Mouse (Mus musculus): Measurements from ENCODE around the gene Qrfp. TPM values are rescaled to one million over a fixed set of nuclear protein-coding genes. Genes with fewer than 3 reads are reported as not detected.

Qrfp gene
- polyA plus RNA-seq, 1 experiment, result not detected

- peak; percentile 52 to 83 for DNase-seq (ENCODE audit: extremely low spot score in 1 of 2, low spot score in 1 of 2)
Measured at GRCm38 (mm10) chr2:31822524-31823371, 12.4 kb upstream of the Qrfp start.

GRCm38 (mm10) chr2:31815367-31815766 lies 5.0 kb upstream of the Qrfp start:
- peak in 1 of 2 experiments; percentile 82 for DNase-seq (ENCODE audit: extremely low spot score in 1 of 2, low spot score in 1 of 2)

DNA sequence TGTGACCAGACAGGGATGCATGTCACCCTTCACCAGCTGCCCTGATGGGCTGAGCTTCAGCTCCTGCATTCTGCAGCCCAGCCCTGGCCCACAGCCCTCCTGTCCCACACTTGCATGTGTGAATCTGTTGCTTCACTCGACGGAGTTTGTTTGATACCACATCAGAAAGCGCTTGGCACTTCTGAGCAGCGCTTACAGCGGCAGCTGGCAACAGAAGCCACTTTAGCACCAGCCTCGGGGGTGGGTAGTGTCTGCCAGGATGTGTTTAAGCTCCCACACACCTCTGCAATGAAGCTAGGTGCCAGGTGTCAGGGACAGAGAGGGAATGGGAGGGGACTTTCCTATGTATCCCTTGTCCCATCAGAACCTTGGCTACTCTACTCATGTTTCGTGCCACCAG lies 4.3 kb upstream of the Qrfp start:
- peak; percentile 45 to 69 for DNase-seq (ENCODE audit: extremely low spot score in 1 of 2, low spot score in 1 of 2)

DNA sequence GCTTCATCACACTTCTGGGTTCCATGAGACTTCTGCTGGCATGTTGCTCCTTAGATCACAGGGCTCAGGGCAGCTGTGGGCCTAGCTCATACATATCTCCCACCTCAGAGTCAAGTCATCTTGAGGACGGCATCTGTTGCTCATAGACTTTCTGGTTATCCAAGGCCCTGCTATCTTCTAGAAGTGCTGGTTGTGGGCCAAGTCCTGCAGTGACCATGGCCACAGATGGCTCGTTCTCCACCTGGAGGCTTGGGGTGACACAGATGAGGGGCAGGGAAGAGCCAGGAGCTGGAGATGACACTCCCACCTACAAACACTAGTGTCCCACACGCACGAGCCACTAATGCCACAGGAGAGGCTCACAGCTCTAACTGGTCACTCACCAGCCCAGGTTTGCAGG lies 3.3 kb upstream of the Qrfp start:
- DNase-seq (ENCODE audit: extremely low spot score in 1 of 2, low spot score in 1 of 2), result no peak

GRCm38 (mm10) chr2:31811086-31811958 lies 942 bp upstream of the Qrfp start:
- DNase-seq (ENCODE audit: extremely low spot score in 1 of 2, low spot score in 1 of 2), result no peak

GRCm38 (mm10) chr2:31809358-31809740 lies 1.0 kb downstream of the Qrfp start:
- no peak for DNase-seq (ENCODE audit: extremely low spot score in 1 of 2, low spot score in 1 of 2)

- DNase-seq (ENCODE audit: extremely low spot score in 1 of 2, low spot score in 1 of 2), result no peak
Measured at GRCm38 (mm10) chr2:31808410-31809357, 1.7 kb downstream of the Qrfp start.

DNA sequence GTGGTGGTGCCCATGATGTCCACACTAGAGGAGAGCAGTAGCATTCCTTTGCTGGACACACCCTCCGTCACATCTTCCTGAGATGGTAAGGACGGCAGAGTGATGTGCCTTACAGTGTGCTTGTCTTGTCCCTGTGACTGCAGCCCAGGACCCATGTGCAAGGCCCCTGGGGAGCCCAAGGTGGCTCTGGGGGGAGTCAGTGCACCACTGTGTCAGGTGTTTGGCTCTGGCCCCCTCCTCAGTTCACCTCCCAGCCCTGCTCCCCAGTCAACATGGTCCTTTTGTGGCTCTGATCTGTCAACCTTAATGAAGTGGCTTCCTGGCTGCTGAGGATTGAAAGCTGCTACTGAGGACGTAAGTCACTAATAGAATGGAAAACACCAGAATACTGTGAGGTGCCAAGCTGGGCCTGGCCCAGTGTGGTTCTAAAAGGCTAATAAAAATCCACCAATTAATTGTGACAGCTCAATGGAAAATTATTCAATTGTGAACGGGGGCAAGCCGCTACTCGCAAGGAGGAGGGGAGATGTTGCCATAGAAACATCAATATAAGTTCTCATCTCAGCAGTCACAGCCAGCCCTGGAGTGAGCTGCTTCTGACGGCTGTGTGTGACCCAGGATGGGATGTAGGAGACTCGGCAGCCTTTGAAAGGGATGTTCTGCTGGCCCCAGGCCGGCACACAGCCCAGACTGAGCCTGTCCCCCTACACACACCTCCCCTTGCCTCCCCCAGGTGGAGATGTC lies 3.6 kb downstream of the Qrfp start:
- no peak for DNase-seq (ENCODE audit: extremely low spot score in 1 of 2, low spot score in 1 of 2)

- DNase-seq (ENCODE audit: extremely low spot score in 1 of 2, low spot score in 1 of 2), result no peak
Measured at GRCm38 (mm10) chr2:31803480-31803879, 6.9 kb downstream of the Qrfp start.

- DNase-seq (ENCODE audit: extremely low spot score in 1 of 2, low spot score in 1 of 2), result no peak
Measured at GRCm38 (mm10) chr2:31802811-31803210, 7.6 kb downstream of the Qrfp start.

- no peak for DNase-seq (ENCODE audit: extremely low spot score in 1 of 2, low spot score in 1 of 2)
Measured at GRCm38 (mm10) chr2:31801416-31801815, 9.0 kb downstream of the Qrfp start.

- no peak for DNase-seq (ENCODE audit: extremely low spot score in 1 of 2, low spot score in 1 of 2)
Measured at GRCm38 (mm10) chr2:31796943-31797342, 13.4 kb downstream of the Qrfp start.

- DNase-seq (ENCODE audit: extremely low spot score in 1 of 2, low spot score in 1 of 2), result no peak
Measured at GRCm38 (mm10) chr2:31792611-31793010, 17.8 kb downstream of the Qrfp start.

DNA sequence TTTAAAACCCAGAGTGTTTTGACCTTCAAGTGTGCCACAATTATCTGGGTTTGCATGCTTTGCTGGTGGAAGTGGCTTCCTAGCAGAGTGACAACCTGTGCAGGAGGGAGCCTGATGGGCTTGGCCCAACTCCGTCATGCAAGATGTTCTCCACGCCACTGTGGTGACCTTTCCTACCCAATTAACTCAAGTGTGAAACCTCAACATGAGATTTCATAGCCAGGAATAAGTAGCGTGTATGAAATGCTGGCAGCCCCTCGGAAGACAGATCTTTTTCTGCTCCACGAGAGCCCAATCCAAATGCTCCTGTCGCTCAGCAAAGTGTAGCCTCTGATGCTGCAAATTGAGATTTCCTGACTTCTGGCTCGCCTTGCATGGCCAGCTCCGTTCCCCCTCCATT lies 19.1 kb downstream of the Qrfp start:
- DNase-seq (ENCODE audit: extremely low spot score in 1 of 2, low spot score in 1 of 2), result no peak

GRCm38 (mm10) chr2:31790728-31791251 lies 19.6 kb downstream of the Qrfp start:
- no peak for DNase-seq (ENCODE audit: extremely low spot score in 1 of 2, low spot score in 1 of 2)

GRCm38 (mm10) chr2:31789215-31789614 lies 21.2 kb downstream of the Qrfp start:
- no peak for DNase-seq (ENCODE audit: extremely low spot score in 1 of 2, low spot score in 1 of 2)

GRCm38 (mm10) chr2:31788227-31788626 lies 22.2 kb downstream of the Qrfp start:
- no peak for DNase-seq (ENCODE audit: extremely low spot score in 1 of 2, low spot score in 1 of 2)

GRCm38 (mm10) chr2:31787029-31787428 lies 23.4 kb downstream of the Qrfp start:
- DNase-seq (ENCODE audit: extremely low spot score in 1 of 2, low spot score in 1 of 2), result peak in 1 of 2 experiments; percentile 88

DNA sequence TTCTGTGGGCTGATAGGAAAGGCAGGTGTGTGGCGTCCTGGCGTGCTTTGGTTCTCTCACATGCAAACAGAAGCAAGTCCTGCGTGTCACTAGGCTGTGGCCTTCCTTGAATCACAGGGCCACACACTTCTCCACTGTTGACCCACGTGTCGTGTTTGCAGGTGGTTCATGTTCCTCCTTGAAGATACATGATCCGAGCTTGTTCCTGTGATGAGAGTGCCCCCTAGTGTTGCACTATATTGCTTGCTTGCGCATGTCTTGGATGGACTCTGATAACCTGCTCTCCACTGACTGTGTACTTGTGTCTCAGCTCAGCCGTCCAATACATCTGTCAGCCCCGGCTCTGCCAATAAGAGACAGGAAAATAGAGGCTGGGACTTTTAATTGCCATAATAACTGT lies 25.3 kb downstream of the Qrfp start:
- peak; percentile 59 to 96 for DNase-seq (ENCODE audit: extremely low spot score in 1 of 2, low spot score in 1 of 2)
